Mouse (Mus musculus) liver, embryonic 15.5 days (tissue): ENCODE data around the gene Itga9. TPM values are rescaled to one million over a fixed set of nuclear protein-coding genes. Genes with fewer than 3 reads are reported as not detected.

Source experiments
- ATAC-seq: fragments of 200-750 bp; cut with Nextera tagmentation; 2 replicates; pipeline ENCODE4 v1.8.0; 2017; ENCODE audit warnings: moderate number of reproducible peaks, mild to moderate bottlenecking, moderate library complexity; ENCODE audit not compliant: insufficient read depth
- H3K27ac ChIP-seq: fragments of 300-500 bp; sonication (generic); replicated peaks from 2 replicates; pipeline ENCODE4 v1.5.1; 2015; ENCODE audit warnings: mild to moderate bottlenecking, inconsistent platforms
- H3K27me3 ChIP-seq: fragments of 300-500 bp; sonication (generic); 2 replicates; pipeline ENCODE4 v1.6.1; 2015; ENCODE audit warnings: mild to moderate bottlenecking, inconsistent platforms
- H3K36me3 ChIP-seq: fragments of 300-500 bp; sonication (generic); replicated peaks from 2 replicates; pipeline ENCODE4 v1.6.1; 2015; ENCODE audit warnings: moderate library complexity, mild to moderate bottlenecking, inconsistent platforms
- H3K4me1 ChIP-seq: fragments of 300-500 bp; sonication (generic); replicated peaks from 2 replicates; pipeline ENCODE4 v1.6.1; 2015; ENCODE audit warnings: inconsistent platforms
- H3K4me2 ChIP-seq: fragments of 300-500 bp; sonication (generic); 2 replicates; pipeline ENCODE4 v1.6.1; 2015; ENCODE audit warnings: moderate library complexity, mild to moderate bottlenecking, inconsistent platforms
- H3K4me3 ChIP-seq: fragments of 300-500 bp; sonication (generic); replicated peaks from 2 replicates; pipeline ENCODE4 v1.5.1; 2015; ENCODE audit warnings: mild to moderate bottlenecking, inconsistent platforms
- H3K9ac ChIP-seq: fragments of 300-500 bp; sonication (generic); 2 replicates; pipeline ENCODE4 v1.6.1; 2015; ENCODE audit warnings: moderate library complexity, mild to moderate bottlenecking, inconsistent platforms
- H3K9me3 ChIP-seq: fragments of 300-500 bp; sonication (generic); replicated peaks from 2 replicates; pipeline ENCODE4 v1.6.1; 2016; ENCODE audit warnings: inconsistent platforms
- WGBS: fragments of 180-500 bp; shearing (Covaris S2); methylation state at CpG from one replicate; pipeline ENCODE4 v1.1.7; 2015; ENCODE audit warnings: mixed read lengths; ENCODE audit not compliant: insufficient replicate concordance; 5-methylcytosine and 5-hydroxymethylcytosine counted together
- polyA plus RNA-seq: library from polyadenylated mRNA; unstranded; fragments of >200 nt; fragmentation: Nextera tagmentation; extraction: Ambion mirVana; gene quantifications from 2 replicates; pipeline ENCODE4 v1.2.1, GENCODE M21; 2015

Itga9 gene
- polyA plus RNA-seq, 1 experiment from 2014 or later = 3.4 TPM

DNA sequence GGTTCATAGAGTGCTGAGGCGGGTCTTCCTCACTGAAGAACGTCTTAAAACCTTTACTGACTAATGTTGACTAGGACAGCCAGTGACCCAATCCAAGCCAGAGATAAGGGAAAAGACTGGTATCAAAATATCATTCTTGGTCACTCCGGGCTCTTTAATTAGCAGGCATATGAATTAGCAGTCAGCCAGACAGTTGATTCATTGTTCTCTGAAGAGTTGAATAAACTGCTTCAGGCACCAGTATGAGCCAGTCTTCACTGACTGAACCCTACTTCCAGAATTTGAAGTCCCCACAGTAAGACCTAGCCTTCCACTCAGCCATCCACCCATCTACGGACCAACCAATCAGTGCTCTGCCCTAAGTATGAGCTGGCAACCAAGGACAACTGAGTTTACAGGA lies 163.9 kb downstream of the Itga9 start:
- H3K9me3 ChIP-seq = no peaks in the 10 kb centered on the region
- H3K27ac ChIP-seq = no peak overlapping the region
- H3K27me3 ChIP-seq = no peaks in the 10 kb centered on the region
- H3K9ac ChIP-seq = no peak overlapping the region
- H3K4me1 ChIP-seq = no peaks in the 10 kb centered on the region
- ATAC-seq = no peak
- 50% methylated on average over 4 of the region's 4 CpGs for WGBS
- no peak overlapping the region for H3K4me3 ChIP-seq
- no peaks in the 10 kb centered on the region for H3K36me3 ChIP-seq
- H3K4me2 ChIP-seq = no peak overlapping the region

DNA sequence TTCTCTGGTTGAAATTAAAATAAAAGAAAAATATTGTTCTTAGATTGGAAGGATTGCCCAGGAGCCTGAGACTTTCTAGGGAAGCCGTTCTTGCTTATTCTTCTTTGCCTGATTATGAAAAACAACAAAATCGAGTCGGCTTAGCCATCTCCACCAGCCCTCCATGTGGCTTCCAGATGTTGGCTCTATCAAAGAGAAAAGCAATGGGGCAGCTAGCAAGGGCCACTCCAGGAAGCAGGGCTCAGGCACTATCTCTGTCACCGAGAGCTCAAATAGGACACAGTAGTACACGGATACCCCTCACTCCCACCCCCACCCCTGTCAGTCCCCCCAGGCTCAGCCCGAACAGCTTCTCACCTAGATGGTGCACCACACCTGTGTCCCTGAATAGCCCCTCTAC lies 168.2 kb downstream of the Itga9 start:
- Histone ChIP-seq H3K27ac (no peak overlapping the region), H3K27me3 (no peaks in the 10 kb centered on the region), H3K9me3 (no peaks in the 10 kb centered on the region), H3K4me1 (no peaks in the 10 kb centered on the region), H3K9ac (no peak overlapping the region), H3K4me3 (no peak overlapping the region), H3K4me2 (no peak overlapping the region), H3K36me3 (no peaks in the 10 kb centered on the region)
- no peak for ATAC-seq
- WGBS = 52% methylated on average over 6 of the region's 6 CpGs

DNA sequence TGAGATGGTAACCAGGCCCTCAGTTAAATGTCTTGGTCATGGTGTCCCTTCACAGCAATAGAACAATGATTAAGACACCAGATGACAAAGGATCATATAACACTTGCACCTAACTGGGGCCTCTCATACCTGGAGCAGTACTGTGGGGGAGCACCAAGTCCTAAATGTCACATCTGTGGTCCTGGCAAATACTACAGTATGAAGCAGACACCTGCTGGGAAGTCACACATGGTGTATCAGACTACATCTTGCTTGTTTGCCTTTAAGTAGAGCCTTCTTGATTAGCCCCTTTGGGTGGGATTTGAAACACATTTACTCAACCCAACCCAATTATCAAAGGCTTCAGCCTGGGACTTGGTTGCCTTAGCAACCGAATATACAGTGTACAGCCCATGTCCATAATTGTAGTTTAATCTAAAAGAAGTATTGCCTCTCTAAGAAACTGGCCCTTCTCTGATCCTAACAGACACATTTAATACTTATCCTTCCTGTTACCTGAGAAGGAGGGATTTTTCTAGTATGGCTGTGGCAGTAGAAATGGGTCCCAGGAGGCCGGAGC lies 170.5 kb downstream of the Itga9 start:
- 73% methylated on average over 2 of the region's 2 CpGs for WGBS
- no peak overlapping the region for H3K4me3 ChIP-seq

GRCm38 (mm10) chr9:118778596-118778995 lies 172.1 kb downstream of the Itga9 start:
- Histone ChIP-seq H3K4me2 (no peak overlapping the region), H3K4me3 (no peak overlapping the region), H3K9ac (no peak overlapping the region), H3K36me3 (no peaks in the 10 kb centered on the region), H3K27ac (no peak overlapping the region), H3K9me3 (no peaks in the 10 kb centered on the region), H3K4me1 (no peaks in the 10 kb centered on the region), H3K27me3 (no peaks in the 10 kb centered on the region)
- ATAC-seq = no peak
- WGBS = 57% methylated on average over 2 of the region's 2 CpGs

More for the DNA sequence above, 170.5 kb downstream of the Itga9 start:
- Histone ChIP-seq H3K4me2 (no peak overlapping the region), H3K36me3 (no peaks in the 10 kb centered on the region), H3K9ac (no peak overlapping the region), H3K27ac (no peak overlapping the region), H3K4me1 (no peaks in the 10 kb centered on the region), H3K27me3 (no peaks in the 10 kb centered on the region), H3K9me3 (no peaks in the 10 kb centered on the region)
- ATAC-seq = no peak

DNA sequence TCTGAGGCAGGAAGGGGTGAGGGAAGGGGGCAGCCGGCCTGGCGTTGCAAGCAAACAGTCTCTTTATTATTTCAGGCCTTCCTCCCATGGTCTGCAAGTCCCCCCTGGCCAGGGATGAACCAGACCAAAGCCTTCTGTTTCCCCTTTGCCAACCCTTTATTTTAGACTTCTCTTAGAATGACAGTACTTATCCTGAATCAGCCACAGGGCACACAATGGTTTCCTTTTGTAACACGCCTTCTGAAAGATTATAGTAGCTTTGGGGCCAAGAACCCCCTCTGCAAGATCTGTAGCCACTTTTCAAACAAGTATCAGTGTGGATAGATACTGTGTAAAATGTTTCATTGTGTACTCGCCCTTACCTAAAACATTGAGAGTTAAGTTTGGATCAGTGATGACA lies 178.1 kb downstream of the Itga9 start:
- Histone ChIP-seq H3K4me2 (no peak overlapping the region), H3K27ac (no peak overlapping the region), H3K9me3 (no peaks in the 10 kb centered on the region), H3K9ac (no peak overlapping the region), H3K36me3 (no peaks in the 10 kb centered on the region), H3K27me3 (no peaks in the 10 kb centered on the region), H3K4me3 (no peak overlapping the region), H3K4me1 (no peaks in the 10 kb centered on the region)
- ATAC-seq = no peak
- 37% methylated on average over 4 of the region's 4 CpGs for WGBS

DNA sequence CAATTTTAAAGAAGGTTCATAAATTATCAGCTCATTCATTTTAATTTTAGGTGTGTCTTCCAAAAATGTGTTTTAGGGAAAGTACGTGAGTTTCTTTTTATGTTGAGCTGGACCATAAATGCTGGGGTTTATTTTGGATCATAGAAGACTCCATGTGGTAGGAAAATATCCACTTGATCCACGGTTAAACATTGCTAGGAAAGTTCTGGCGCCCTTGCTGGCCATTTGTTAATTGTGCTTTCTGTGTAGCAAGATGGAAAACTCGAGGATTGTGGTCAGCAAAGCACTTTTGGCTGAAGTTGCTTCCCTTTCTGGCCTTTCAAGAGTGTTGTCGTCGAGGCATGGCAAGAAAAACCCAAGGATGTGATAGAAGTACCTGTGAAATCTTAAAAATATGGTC lies 179.3 kb downstream of the Itga9 start:
- H3K4me3 ChIP-seq = no peak overlapping the region
- no peaks in the 10 kb centered on the region for H3K27me3 ChIP-seq
- no peak overlapping the region for H3K9ac ChIP-seq
- H3K36me3 ChIP-seq = no peaks in the 10 kb centered on the region
- no peak for ATAC-seq
- WGBS = 47% methylated on average over 6 of the region's 6 CpGs
- H3K9me3 ChIP-seq = no peaks in the 10 kb centered on the region
- no peak overlapping the region for H3K27ac ChIP-seq
- H3K4me2 ChIP-seq = no peak overlapping the region
- no peaks in the 10 kb centered on the region for H3K4me1 ChIP-seq

DNA sequence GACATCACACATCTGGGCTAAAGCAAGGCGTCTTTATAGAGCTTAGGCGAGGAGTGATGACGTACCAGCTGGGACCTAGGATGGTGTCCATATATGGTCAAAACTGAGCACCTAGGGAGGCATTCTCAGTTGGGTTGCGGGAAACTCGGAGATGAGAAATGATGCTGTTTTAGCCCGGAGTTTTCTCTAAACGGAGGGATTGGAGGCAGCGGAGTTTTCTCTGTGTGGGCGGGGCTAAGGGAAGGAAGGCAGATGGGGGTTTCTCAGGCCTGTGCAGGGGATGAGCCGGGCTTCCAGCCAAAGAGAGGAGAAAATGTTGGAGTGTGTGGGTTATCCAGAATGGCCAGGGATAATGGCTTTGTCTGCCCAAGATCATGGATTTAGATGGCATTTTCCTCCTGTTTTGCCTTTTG lies 182.4 kb downstream of the Itga9 start:
- Histone ChIP-seq H3K4me3 (no peak overlapping the region), H3K27ac (no peak overlapping the region), H3K9ac (no peak overlapping the region), H3K4me2 (no peak overlapping the region), H3K4me1 (no peaks in the 10 kb centered on the region), H3K36me3 (no peaks in the 10 kb centered on the region), H3K27me3 (no peaks in the 10 kb centered on the region), H3K9me3 (no peaks in the 10 kb centered on the region)
- ATAC-seq = no peak
- WGBS = 61% methylated on average over 10 of the region's 10 CpGs

- WGBS = 61% methylated on average over 3 of the region's 3 CpGs
- Histone ChIP-seq H3K4me3 (no peak overlapping the region), H3K4me2 (no peak overlapping the region), H3K36me3 (no peaks in the 10 kb centered on the region), H3K27me3 (no peaks in the 10 kb centered on the region), H3K9ac (no peak overlapping the region), H3K27ac (no peak overlapping the region), H3K4me1 (no peaks in the 10 kb centered on the region), H3K9me3 (no peaks in the 10 kb centered on the region)
- no peak for ATAC-seq
These were observed 184.7 kb downstream of the Itga9 start for GRCm38 (mm10) chr9:118791231-118791630.

DNA sequence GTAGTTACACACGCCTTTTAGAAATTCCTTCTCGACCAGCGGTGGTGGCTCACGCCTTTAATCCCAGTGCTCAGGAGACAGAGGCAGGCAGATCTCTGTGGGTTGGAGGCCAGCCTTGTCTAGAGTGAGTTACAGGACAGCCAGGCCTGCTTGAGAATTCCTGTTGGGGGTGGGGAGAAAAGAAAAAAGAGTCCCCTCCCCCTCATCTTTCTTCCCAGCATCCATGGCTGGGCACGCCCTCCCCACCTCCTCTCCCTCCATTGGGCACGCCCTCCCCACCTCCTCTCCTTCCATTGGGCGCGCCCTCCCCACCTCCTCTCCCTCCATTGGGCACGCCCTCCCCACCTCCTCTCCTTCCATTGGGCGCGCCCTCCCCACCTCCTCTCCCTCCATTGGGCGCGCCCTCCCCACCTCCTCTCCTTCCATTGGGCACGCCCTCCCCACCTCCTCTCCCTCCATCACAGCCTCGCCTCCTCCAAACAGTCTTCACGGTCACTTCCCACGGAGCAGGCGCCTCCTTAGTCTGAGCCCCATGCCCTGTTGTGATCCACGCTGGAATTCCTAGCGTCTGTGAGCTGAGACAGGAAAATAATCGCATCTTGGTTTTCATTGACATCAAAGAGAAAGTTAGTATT lies 186.8 kb downstream of the Itga9 start:
- H3K4me2 ChIP-seq = no peak overlapping the region
- H3K9ac ChIP-seq = no peak overlapping the region
- no peaks in the 10 kb centered on the region for H3K27me3 ChIP-seq
- no peaks in the 10 kb centered on the region for H3K9me3 ChIP-seq
- H3K36me3 ChIP-seq = no peaks in the 10 kb centered on the region
- no peak overlapping the region for H3K27ac ChIP-seq
- H3K4me3 ChIP-seq = no peak overlapping the region
- WGBS = 77% methylated on average over 14 of the region's 21 CpGs
- no peaks in the 10 kb centered on the region for H3K4me1 ChIP-seq
- ATAC-seq = no peak

GRCm38 (mm10) chr9:118794668-118795067 lies 188.2 kb downstream of the Itga9 start:
- no peak overlapping the region for H3K4me2 ChIP-seq
- 54% methylated on average over 2 of the region's 2 CpGs for WGBS
- H3K27ac ChIP-seq = no peak overlapping the region
- no peaks in the 10 kb centered on the region for H3K9me3 ChIP-seq
- no peaks in the 10 kb centered on the region for H3K36me3 ChIP-seq
- H3K27me3 ChIP-seq = no peaks in the 10 kb centered on the region
- no peak overlapping the region for H3K9ac ChIP-seq
- H3K4me1 ChIP-seq = no peaks in the 10 kb centered on the region
- no peak overlapping the region for H3K4me3 ChIP-seq
- ATAC-seq = no peak

DNA sequence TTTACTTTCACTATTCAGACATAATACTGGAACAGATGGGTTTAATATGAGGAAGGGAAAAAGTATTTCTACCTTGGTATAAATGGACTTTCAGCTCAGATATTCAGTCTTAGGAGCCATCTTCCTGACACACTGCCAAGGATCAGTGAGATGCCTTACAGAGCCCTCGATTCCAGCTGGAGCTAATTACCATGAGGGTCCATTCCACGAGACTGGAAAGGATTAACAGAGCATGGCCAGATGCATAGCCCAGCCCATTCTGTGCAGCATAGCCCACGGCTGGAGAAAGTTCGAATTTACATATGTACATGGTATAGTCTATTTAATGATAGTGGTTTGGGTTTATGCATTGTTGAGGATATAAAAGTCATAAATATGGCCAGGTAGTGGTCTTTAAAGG lies 188.8 kb downstream of the Itga9 start:
- H3K36me3 ChIP-seq = no peaks in the 10 kb centered on the region
- H3K27ac ChIP-seq = no peak overlapping the region
- ATAC-seq = no peak
- H3K4me1 ChIP-seq = no peaks in the 10 kb centered on the region
- no peaks in the 10 kb centered on the region for H3K9me3 ChIP-seq
- no peak overlapping the region for H3K4me3 ChIP-seq
- no peak overlapping the region for H3K4me2 ChIP-seq
- no peaks in the 10 kb centered on the region for H3K27me3 ChIP-seq
- WGBS = 61% methylated on average over 4 of the region's 4 CpGs
- H3K9ac ChIP-seq = no peak overlapping the region

DNA sequence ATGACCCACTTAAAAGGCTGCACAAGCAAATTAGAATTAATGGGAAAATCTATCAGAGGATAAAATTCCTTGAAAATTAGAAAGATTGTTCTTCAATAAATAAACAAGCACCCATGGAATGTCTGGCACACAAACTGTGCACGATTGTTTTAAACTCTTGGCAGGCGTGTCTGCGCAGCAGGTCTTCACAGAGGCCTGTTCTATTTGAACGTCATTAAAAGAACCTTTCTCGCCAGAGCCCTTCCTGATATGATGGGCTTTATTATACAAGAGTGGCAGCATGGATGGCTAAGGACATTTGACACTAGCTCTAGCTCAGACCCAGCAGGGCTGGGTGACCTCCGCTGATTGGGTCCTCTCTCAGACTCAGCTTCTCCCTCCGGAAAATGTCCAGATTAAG lies 192.6 kb downstream of the Itga9 start:
- H3K27me3 ChIP-seq = no peaks in the 10 kb centered on the region
- H3K9ac ChIP-seq = no peak overlapping the region
- H3K27ac ChIP-seq = no peak overlapping the region
- no peak overlapping the region for H3K4me3 ChIP-seq
- H3K4me1 ChIP-seq = no peaks in the 10 kb centered on the region
- H3K36me3 ChIP-seq = no peaks in the 10 kb centered on the region
- no peaks in the 10 kb centered on the region for H3K9me3 ChIP-seq
- ATAC-seq = no peak
- WGBS = 75% methylated on average over 7 of the region's 7 CpGs
- H3K4me2 ChIP-seq = no peak overlapping the region
